Mouse (Mus musculus) thymus, postnatal 14 days (tissue): Measurements from ENCODE around the gene Olfr609.
"Not testable (repeated sequence)": the region's sequence is repeated elsewhere in the genome, so short reads cannot be mapped to it uniquely, and the experiment has no call there.

Source experiments
- DNase-seq: peaks from one replicate; pipeline ENCODE4 v3.0.0; 2021

Gene Olfr609

GRCm38 (mm10) chr7:103497962-103498361 is at the start of gene Olfr609:
Gene Olfr609 (minus strand): TSS chr7:103498062.
- DNase-seq = no peak

DNA sequence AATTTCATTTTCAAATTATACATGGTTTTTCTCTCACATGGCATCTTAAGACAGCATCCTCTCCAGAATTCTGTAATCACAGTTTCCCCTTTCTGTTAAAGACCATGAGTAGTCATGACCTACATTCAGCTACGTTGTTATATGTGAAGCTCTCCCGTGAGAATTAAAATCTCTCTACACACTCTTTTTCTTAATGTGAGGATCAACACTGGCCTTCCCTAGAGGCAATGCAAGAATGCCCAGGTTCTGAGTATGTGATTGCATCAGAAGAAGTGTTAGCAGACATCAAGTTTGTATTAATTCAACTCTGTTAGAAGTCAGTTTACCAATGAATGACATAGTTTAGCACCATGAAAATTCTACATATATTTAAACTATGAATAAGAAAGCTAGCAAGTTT is 44.8 kb upstream of the Olfr609 start, which contains the start of gene Olfr612:
Gene Olfr612, minus strand, starts transcription at position 101 of the 400 bp plus-strand sequence.
- not testable (repeated sequence) for DNase-seq

- not testable (repeated sequence) for DNase-seq
Measured at GRCm38 (mm10) chr7:103520746-103521145, 22.9 kb upstream of the Olfr609 start, which contains the start of gene Olfr611. Gene Olfr611 (minus strand): TSS chr7:103520846.

- no peak for DNase-seq
Measured at GRCm38 (mm10) chr7:103512022-103512421, 14.2 kb upstream of the Olfr609 start, which contains the start of gene Olfr610. Gene Olfr610 (minus strand): TSS chr7:103512122.

DNA sequence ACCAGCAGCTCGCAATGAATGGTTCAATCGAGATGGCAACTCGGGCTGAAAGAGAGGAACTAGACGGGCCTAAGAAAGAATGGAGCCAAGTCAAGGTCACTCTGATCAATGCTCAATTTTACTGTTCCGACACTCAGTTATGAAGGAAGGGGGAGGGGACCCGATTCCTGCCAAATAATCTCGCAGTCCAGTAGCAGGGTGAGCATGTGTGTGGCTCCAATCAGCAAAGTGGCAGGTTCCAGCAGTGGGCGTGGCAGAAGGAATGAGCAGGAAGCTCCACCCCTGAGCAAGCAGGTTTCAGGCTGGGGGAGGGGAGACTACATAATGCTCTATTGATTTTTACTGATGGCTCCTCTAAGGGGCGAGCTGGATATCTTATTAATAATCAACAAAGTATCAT is 20.8 kb downstream of the Olfr609 start:
- not testable (repeated sequence) for DNase-seq

GRCm38 (mm10) chr7:103469577-103469976 is 28.3 kb downstream of the Olfr609 start, which contains the start of gene Olfr608:
Gene Olfr608 (plus strand): TSS chr7:103469877.
- DNase-seq = no peak

DNA sequence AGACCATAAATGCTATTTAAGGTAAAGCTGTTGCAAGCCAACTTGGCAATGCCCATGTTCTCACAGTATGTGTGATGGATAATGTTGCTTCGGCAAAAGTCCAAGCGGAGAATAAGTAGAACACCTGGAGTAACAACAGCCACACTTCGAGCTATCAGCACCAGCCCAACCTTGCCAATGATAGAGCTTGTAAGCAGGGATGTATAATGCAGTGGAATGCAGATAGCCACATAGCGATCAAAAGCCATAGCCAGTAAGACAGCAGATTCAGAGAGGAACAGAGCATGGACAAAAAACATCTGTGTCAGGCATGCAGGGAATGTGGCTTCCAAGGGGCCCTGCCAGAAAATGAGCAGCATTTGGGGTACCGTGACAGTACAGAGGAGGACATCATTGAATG is 37.3 kb downstream of the Olfr609 start:
- DNase-seq = no peak

GRCm38 (mm10) chr7:103448746-103449145 is 49.1 kb downstream of the Olfr609 start, which contains the start of gene Olfr606:
Gene Olfr606 (plus strand): TSS chr7:103449046.
- DNase-seq = no peak

GRCm38 (mm10) chr7:103445339-103445738 is 52.5 kb downstream of the Olfr609 start, which contains the start of gene Olfr605:
Gene Olfr605 (minus strand): TSS chr7:103445439.
- DNase-seq = no peak
